Mouse (Mus musculus): ENCODE results near the gene Acot1.
A peak's percentile ranks its signal among the peaks of the same experiment; 100 is the strongest.
"Not testable (repeated sequence)": the region's sequence is repeated elsewhere in the genome, so short reads cannot be mapped to it uniquely, and the experiment has no call there.

The Acot1 gene

GRCm38 (mm10) chr12:84022266-84022665, 13.0 kb downstream of the Acot1 start:
- DNase-seq (ENCODE audit: low read depth): not testable (repeated sequence)

- DNase-seq (ENCODE audit: low read depth): no peak
Measured at GRCm38 (mm10) chr12:84023052-84023745, 13.9 kb downstream of the Acot1 start.

GRCm38 (mm10) chr12:84025888-84026287, 16.6 kb downstream of the Acot1 start:
- no peak for DNase-seq (ENCODE audit: low read depth)

- DNase-seq (ENCODE audit: low read depth): not testable (repeated sequence)
Measured at GRCm38 (mm10) chr12:84028328-84028727, 19.0 kb downstream of the Acot1 start.

- DNase-seq (ENCODE audit: low read depth): not testable (repeated sequence)
Measured at GRCm38 (mm10) chr12:84029043-84029442, 19.8 kb downstream of the Acot1 start.

- peak; percentile 66 for DNase-seq (ENCODE audit: low read depth)
Measured at GRCm38 (mm10) chr12:84030659-84031332, 21.5 kb downstream of the Acot1 start.

- DNase-seq (ENCODE audit: low read depth): no peak
Measured at GRCm38 (mm10) chr12:84032854-84033253, 23.6 kb downstream of the Acot1 start.

- not testable (repeated sequence) for DNase-seq (ENCODE audit: low read depth)
Measured at GRCm38 (mm10) chr12:84033302-84033701, 24.0 kb downstream of the Acot1 start.

GRCm38 (mm10) chr12:84034108-84034507, 24.8 kb downstream of the Acot1 start:
- DNase-seq (ENCODE audit: low read depth): no peak

- DNase-seq (ENCODE audit: low read depth): not testable (repeated sequence)
Measured at GRCm38 (mm10) chr12:84038241-84038640, 29.0 kb downstream of the Acot1 start, which contains the start of gene Acot4. Gene Acot4 (plus strand): TSS chr12:84038379.

- DNase-seq (ENCODE audit: low read depth): not testable (repeated sequence)
Measured at GRCm38 (mm10) chr12:84038691-84039111, 29.4 kb downstream of the Acot1 start, which contains the start of gene Gm49366. Gene Gm49366 (plus strand): TSS chr12:84038935.

- DNase-seq (ENCODE audit: low read depth): no peak
Measured at GRCm38 (mm10) chr12:84042248-84042647, 33.0 kb downstream of the Acot1 start.

- DNase-seq (ENCODE audit: low read depth): no peak
Measured at GRCm38 (mm10) chr12:84044045-84044444, 34.8 kb downstream of the Acot1 start.

- no peak for DNase-seq (ENCODE audit: low read depth)
Measured at GRCm38 (mm10) chr12:84046906-84047305, 37.6 kb downstream of the Acot1 start.

- DNase-seq (ENCODE audit: low read depth): not testable (repeated sequence)
Measured at GRCm38 (mm10) chr12:84050744-84051143, 41.5 kb downstream of the Acot1 start.

- DNase-seq (ENCODE audit: low read depth): no peak
Measured at GRCm38 (mm10) chr12:84051937-84052474, 42.7 kb downstream of the Acot1 start, which contains the start of gene Acot3. Gene Acot3 (plus strand): TSS chr12:84052144.

GRCm38 (mm10) chr12:84052609-84053008, 43.3 kb downstream of the Acot1 start:
- no peak for DNase-seq (ENCODE audit: low read depth)

GRCm38 (mm10) chr12:84053173-84053572, 43.9 kb downstream of the Acot1 start:
- no peak for DNase-seq (ENCODE audit: low read depth)

GRCm38 (mm10) chr12:84053679-84054391, 44.5 kb downstream of the Acot1 start:
- DNase-seq (ENCODE audit: low read depth): no peak

- DNase-seq (ENCODE audit: low read depth): peak; percentile 44
Measured at GRCm38 (mm10) chr12:84060946-84061345, 51.7 kb downstream of the Acot1 start.

GRCm38 (mm10) chr12:84062336-84062735, 53.0 kb downstream of the Acot1 start:
- no peak for DNase-seq (ENCODE audit: low read depth)

- peak; percentile 20 for DNase-seq (ENCODE audit: low read depth)
Measured at GRCm38 (mm10) chr12:84063228-84063627, 53.9 kb downstream of the Acot1 start.
